Mouse (Mus musculus): ENCODE measurements at regions not wholly inside any gene's neighbourhood (a gene's known extent, or its start where the extent isn't known, plus 50 kb on each side); places are given as distances from the start of the nearest gene placed in this dataset.

DNA sequence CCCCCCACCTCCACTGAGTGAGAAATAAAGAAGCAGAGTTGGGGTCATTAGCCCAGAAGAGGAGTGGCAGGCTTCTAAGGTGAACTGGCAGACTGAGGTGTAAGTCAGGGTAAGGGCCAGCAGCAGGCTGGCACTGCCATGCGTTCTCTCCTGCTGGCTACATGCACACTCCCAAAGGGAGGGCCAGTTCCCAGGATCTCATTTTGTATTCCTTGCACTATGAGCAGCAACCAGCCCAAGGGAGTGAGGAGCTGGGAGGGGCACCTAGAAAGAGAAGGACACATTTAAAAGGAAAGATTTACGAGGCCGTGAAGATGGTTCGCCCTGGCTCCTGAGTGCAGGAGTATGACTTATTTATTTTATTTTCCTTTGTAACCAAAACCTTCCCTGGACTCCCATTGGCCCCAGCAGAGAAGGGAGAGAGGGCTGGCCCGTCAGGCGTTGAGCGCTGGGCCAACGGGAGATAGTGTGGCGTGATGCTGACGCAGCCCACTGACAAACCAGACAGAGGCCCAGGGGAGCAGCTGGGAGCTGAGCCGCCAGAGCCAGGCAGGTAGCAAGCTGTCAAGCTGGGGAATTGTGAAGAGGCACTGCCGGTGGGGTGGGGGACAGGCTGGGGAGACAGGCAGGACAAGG, 166.8 kb upstream of the Klf7 start:
- no peak for DNase-seq

DNA sequence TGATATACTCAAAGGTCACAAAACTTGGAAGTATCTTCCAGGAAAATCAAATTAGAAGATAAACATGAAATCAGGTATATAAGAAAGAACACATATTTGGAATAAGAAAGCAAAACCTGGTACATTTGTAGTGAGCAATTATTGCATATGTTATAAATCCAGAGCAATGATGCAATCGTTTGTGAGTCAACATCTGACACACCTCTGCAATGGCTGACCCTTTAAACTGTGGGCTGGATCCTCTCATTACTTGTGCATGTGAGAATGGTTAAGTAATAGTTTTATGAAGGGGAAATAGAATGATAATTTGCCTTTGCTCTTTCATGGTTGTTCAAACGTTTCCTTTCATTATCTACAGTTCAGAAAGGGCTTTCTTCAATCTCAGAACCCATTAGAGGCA, 165.0 kb upstream of the Klf7 start:
- no peak for DNase-seq

- no peak for DNase-seq
These were observed 162.6 kb upstream of the Klf7 start for GRCm38 (mm10) chr1:64284656-64285055.

- DNase-seq: no peak
These were observed 153.8 kb upstream of the Klf7 start for GRCm38 (mm10) chr1:64275865-64276264.

DNA sequence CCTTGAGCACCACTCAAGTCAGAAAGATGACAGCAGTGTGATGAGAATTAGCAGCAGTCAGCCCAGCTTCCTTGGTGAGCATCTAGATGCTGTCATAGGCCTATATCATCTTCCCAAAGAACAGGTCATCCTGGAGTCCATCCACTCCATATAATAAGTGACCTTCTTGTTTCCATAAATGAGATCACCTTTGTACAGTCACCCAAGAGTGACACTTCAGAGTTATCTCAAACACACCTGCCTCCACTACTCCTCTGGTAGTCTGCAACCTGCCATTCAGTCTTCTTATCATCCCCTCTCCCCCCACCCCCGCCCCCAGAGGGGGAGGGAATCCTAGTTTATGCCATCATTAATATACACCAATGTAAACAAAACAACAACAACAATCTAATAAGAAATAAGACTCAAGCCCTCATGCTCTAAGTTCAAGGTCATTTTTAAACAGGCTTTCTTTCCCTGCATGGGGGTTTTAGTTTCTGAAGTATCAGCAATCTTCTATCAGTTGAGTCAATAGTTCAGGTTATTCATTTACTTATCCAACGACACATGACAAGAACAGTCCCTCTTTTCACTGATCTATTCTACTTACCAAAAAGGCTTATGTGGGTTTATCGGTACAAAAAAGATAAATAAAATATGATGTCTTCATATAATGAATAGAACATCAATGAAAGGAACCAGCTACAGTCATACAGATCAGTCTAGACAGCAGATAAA, 153.2 kb upstream of the Klf7 start:
- no peak for DNase-seq

DNA sequence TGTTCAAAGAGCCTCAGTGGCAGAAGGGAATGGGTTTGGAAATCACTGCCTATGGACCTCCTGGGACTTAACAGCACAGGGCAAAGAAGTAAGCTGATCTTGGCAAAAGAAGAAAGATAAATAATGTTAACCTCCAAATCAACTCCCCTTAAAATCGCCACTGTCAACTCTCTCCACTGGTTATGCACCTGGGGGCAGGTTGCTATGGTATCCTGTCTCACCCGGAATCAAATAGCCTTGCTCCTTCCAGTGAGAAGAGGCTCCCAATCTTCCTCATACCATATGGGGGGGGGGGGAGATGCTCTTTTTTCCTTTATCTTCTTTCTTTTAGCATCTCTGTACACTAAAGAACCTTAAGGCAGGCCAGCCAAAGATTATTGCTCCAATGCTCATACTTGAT, 135.2 kb upstream of the Klf7 start:
- no peak for DNase-seq

- no peak for DNase-seq
These were observed 133.6 kb upstream of the Klf7 start for GRCm38 (mm10) chr1:64255554-64256295.

DNA sequence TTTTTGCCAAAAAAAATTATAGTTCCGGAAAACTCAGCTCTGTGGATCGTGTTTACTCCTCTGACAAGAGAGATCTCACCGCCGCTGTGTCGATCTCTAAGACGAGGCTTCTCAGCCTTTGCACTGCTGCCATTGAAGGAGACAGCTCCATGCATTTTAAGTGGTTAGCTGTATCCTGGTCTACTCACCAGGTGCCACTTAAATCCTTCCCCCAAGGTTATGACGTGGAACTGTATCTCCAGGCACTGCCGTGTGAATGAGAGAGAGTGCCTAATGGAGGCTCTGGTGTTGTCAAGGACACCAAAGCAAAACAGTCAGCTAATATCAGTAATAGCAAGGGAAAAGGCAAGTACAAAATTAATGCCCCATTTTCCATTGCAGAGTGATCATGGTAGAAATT, 132.6 kb upstream of the Klf7 start:
- DNase-seq: no peak

- DNase-seq: no peak
These were observed 131.9 kb upstream of the Klf7 start for GRCm38 (mm10) chr1:64253996-64254395.

- DNase-seq: no peak
These were observed 120.3 kb upstream of the Klf7 start for GRCm38 (mm10) chr1:64242401-64242800.

- DNase-seq: no peak
These were observed 107.6 kb upstream of the Klf7 start for GRCm38 (mm10) chr1:64229654-64230053.

- DNase-seq: peak; percentile 26 to 54
These were observed 104.2 kb upstream of the Klf7 start for GRCm38 (mm10) chr1:64226001-64226918.

DNA sequence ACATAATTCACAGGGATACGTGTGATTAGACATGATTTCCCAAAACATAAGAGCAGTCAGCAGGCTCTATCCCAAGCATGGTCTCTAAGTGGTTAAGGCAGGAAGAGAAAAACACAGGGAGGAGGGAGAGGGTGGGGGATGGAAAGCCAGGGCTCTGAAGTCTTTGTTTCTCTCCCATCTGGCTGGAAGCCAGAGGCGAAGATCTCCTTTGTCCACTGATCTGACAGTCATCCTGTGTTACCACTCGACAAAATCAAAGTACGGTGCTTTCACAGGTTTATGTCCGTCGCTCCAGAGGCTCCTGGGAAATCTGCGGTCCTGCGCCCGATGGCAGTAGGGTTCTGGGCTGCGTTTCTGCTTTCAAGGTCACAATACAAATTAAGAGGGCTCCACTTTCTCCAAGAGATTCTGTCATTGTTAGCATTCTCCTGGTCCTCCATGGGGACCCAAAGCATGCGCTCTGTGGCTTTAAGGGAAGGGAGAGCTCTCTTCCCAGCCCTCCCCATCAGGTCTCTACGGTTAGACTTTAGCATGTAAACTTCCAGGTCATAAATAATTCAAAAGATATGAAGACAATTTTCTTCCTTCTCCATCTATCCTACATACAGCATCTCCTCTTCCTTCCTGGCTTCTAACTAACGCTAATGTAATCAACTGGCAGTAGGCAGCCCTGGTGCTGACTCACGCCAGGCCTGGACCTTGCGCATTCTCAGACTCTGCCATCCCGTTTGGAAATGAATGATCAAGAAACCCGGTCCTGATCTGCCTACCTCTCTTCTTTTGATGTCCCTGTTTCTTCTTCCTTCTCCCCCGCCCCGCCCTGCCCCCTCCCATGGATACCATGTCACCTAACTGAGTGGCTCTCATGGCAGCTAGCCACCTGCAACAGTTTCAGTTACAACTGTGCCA, 102.0 kb upstream of the Klf7 start:
- DNase-seq: peak in 1 of 2 experiments; percentile 9

DNA sequence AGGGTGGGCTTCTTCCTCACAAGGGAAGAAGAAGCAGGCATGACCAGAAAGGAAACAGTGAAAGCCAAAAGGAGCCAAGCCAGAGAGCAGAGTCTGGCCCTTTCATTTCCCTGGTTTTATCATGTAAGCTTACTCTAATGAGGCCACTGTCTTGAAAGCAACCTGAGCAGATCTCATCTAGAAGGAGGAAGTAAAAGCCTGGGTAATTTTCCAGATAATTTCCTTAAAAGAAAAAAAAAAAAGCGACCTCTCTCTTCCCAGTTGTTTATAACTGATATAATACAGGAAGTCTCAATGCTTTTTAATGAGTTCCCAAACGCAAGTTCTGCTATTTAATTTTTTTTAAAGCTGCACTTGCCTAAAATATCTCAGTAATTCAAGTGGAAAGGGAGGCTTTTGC, 100.4 kb upstream of the Klf7 start:
- DNase-seq: no peak

DNA sequence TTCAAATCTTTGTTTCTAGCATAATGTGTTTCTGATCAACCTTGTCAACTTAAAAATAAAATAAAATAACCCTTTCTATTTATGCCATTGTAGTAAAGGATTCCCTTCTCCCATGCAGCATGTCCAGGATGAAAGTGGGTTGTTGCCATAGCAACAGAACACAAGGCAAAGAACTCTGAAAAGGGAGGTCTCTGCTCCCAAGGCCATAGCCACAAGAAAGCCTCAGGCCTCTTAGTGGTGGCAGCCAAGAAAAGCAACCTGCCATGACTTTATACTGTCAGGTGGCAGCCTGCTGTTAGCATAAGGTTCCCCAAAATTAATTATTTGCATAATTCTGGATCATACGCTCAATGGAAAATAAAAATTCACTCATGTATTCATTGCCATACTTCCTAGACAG, 98.4 kb upstream of the Klf7 start:
- no peak for DNase-seq

DNA sequence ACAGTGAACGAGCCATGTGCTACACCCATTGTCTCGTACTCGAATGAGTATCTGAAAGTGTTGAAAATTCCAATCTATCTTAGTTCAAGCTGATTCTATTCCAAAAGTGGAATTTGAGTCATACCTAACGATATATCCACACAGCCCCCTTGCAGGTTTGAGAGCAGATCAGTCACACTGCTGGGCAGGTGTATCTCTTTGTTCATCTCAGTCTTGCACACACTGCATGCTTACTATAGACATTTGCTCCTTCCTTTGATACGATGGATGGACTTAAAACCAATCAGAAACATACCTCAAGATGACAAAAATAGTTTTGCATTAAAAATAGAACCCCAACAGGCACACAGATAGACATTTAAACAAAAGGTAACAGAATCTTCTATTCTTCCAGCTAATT, 98.0 kb upstream of the Klf7 start:
- DNase-seq: no peak

GRCm38 (mm10) chr1:64215646-64216045, 93.6 kb upstream of the Klf7 start:
- no peak for DNase-seq

GRCm38 (mm10) chr1:64209131-64209530, 87.0 kb upstream of the Klf7 start:
- DNase-seq: no peak

DNA sequence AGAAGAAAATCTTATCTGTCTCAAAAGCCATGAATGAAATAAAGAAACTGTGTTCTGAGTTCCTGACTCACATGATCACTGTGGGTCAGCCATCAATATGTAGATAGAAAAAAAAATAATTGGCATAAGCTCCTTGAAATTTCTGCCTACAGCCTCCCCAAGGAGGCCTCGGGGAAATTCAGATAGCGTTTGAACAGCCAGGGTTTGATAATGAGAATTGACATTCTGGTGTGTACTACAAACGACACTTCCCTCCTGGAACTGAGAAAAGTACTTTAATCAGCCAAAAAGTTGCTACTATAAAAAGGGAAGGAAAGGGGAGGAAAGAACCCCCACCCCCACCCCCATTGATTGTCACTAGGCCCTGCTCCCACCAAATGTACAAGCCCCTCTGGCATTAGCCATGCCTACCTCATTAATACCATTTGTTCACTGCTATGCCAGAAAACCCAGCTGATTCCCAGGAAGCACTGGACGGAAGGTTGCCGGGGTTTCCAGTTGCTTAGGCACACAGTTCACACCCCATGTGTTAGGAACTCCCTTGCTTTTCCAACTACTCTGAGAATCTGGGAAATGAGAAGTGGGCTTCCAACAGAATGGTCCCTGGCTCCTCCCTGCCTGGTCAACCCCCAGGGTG, 78.4 kb upstream of the Klf7 start:
- DNase-seq: no peak

DNA sequence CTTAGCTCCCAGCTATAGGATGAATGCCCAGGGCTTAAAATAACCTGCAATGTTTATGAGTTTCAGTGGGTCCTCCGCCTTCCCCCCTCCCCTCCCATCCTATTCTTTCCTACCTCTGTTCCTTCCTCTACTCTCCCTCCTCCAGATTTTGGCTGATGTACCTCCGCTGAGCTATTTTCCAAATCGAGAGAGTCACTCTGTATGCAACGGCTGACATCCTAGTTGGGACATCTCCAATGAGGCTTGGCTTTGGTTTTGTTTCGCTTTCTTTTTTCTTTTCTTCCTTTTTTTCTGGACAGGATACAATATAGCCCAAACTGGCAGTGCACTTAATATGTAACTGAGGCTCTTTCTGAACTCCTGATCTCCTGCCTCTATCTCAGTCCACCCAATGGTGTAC, 76.7 kb upstream of the Klf7 start:
- no peak for DNase-seq

DNA sequence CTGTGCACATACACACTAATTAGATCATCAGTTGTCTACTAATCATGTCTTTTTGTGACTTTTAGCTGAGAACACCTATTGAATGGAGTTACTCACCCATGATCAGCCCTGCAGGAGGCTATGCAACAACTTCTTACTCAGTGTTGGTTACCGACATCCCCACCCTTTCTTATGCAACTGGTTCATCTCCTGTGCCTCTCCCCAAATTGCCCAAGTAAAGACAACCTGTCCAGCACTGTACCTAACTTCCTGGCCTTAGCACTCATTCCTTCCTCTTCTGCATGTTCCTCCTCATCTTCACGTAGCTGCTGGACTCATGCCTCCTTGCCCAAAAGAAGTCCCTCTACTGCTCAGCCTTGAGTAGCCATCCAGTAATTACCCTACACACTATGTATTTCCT, 76.2 kb upstream of the Klf7 start:
- DNase-seq: no peak
